Mouse (Mus musculus): ENCODE measurements at regions not wholly inside any gene's neighbourhood (a gene's known extent, or its start where the extent isn't known, plus 50 kb on each side); places are given as distances from the start of the nearest gene placed in this dataset.

GRCm38 (mm10) chr4:110073836-110074235 lies 96.0 kb downstream of the Dmrta2 start:
- no peak for TF ChIP-seq CTCF (IDR thresholded peaks at IDR 0.05; ENCODE audit: extremely low read depth, insufficient read depth, low read length)
- TF ChIP-seq POLR2A (IDR thresholded peaks at IDR 0.05; ENCODE audit: extremely low read depth, insufficient read depth, low read length): no peak
